Mouse (Mus musculus) hindbrain, embryonic 15.5 days (tissue): ENCODE results near the gene Tcea2. TPM values are rescaled to one million over a fixed set of nuclear protein-coding genes. Genes with fewer than 3 reads are reported as not detected.

Experiments
- ATAC-seq: fragments of 200-750 bp; cut with Nextera tagmentation; 2 replicates; pipeline ENCODE4 v1.8.0; 2017; ENCODE audit warnings: low read depth, moderate number of reproducible peaks, moderate TSS enrichment; ENCODE audit not compliant: low FRiP score
- H3K27ac ChIP-seq: fragments of 300-500 bp; sonication (generic); replicated peaks from 2 replicates; pipeline ENCODE4 v1.5.1; 2015; ENCODE audit warnings: mild to moderate bottlenecking, inconsistent platforms
- H3K27me3 ChIP-seq: fragments of 300-500 bp; sonication (generic); 2 replicates; pipeline ENCODE4 v1.6.1; 2015; ENCODE audit warnings: control low read depth, inconsistent platforms
- H3K36me3 ChIP-seq: fragments of 300-500 bp; sonication (generic); 2 replicates; pipeline ENCODE4 v1.6.1; 2015; ENCODE audit warnings: control low read depth, inconsistent platforms
- H3K4me1 ChIP-seq: fragments of 300-500 bp; sonication (generic); replicated peaks from 2 replicates; pipeline ENCODE4 v1.6.1; 2015; ENCODE audit warnings: control low read depth, inconsistent platforms
- H3K4me2 ChIP-seq: fragments of 300-500 bp; sonication (generic); 2 replicates; pipeline ENCODE4 v1.6.1; 2015; ENCODE audit warnings: moderate library complexity, mild to moderate bottlenecking, inconsistent platforms
- H3K4me3 ChIP-seq: fragments of 300-500 bp; sonication (generic); 2 replicates; pipeline ENCODE4 v1.5.1; 2015; ENCODE audit warnings: mild to moderate bottlenecking, inconsistent platforms
- H3K9ac ChIP-seq: fragments of 300-500 bp; sonication (generic); 2 replicates; pipeline ENCODE4 v1.6.1; 2015; ENCODE audit warnings: inconsistent platforms
- H3K9me3 ChIP-seq: fragments of 300-500 bp; sonication (generic); 2 replicates; pipeline ENCODE4 v1.6.1; 2016; ENCODE audit warnings: control low read depth, inconsistent platforms
- whole genome bisulfite sequencing: fragments of 180-500 bp; shearing (Covaris S2); methylation state at CpG from one replicate; pipeline ENCODE4 v1.1.7; 2015; 5-methylcytosine and 5-hydroxymethylcytosine counted together
- polyA plus RNA-seq: library from polyadenylated mRNA; unstranded; fragments of >200 nt; fragmentation: Nextera tagmentation; extraction: Ambion mirVana; gene quantifications from 2 replicates; pipeline ENCODE4 v1.2.1, GENCODE M21; 2015

Gene Tcea2
- polyA plus RNA-seq, 1 experiment from 2014 or later = 46.8 TPM

DNA sequence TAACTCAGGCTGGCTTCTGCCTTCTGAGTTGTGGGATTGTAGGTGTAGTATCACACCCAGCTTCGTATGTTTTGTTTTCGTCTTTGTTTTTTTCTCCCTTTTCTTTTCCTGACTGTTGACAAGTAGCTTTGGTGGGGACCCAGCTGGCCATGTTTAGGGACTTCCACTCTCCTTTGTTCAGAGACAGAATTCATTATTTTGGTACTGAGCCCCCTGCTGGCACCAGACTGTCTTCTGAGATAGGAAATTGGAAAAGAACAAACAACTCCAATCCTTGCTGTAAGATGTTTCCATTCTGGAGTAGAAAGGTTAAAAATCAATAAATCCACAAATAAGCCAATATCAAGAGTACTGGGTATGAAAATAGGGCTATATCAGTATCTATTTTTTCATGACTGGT, 3.7 kb upstream of the Tcea2 start:
- no peaks in the 10 kb centered on the region for H3K36me3 ChIP-seq
- peak overlapping the region; percentile 19 for H3K27ac ChIP-seq
- no peak for ATAC-seq
- peaks cover 31% of the 10 kb centered on the region for H3K4me1 ChIP-seq
- H3K4me3 ChIP-seq = no peak overlapping the region
- no peak overlapping the region for H3K9ac ChIP-seq
- no peaks in the 10 kb centered on the region for H3K9me3 ChIP-seq
- no peak overlapping the region for H3K4me2 ChIP-seq
- peaks cover 21% of the 10 kb centered on the region for H3K27me3 ChIP-seq
- WGBS = 14% methylated on average over 2 of the region's 2 CpGs

DNA sequence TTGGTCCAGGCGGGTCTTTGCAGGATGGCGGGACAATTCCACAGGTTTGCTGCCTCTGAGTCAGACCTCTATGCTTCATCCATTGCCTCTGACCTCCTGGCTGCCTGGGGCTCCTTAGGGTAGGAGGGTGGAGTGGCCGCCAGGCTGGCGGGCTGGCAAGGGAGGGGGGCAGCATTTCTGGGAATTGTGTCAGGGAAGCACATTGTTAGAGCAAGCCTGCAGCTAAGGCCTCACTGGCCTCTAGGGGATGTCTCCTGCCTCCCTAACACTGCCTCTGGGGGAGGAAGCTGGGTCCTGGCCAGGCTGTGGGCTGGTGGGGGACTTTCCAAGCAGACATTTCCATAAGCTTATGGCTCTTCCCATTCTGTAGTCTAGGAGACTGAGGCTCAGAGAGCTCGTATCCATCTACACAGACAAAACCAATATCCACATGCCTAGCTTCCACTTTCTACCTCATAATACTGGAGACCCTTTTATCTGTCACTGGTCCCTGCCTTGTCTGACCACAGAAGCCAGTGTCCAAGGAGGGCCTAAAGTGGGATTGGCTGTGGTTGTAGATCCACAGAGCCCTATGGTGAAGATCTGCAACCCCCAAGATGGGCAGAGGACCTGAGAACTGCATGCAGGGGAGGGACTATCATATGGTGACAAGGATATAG, 2.9 kb upstream of the Tcea2 start:
- no peak for ATAC-seq
- no peaks in the 10 kb centered on the region for H3K9me3 ChIP-seq
- H3K36me3 ChIP-seq = no peaks in the 10 kb centered on the region
- H3K9ac ChIP-seq = no peak overlapping the region
- no peak overlapping the region for H3K4me2 ChIP-seq
- peaks cover 13% of the 10 kb centered on the region for H3K27me3 ChIP-seq
- 45% methylated on average over 5 of the region's 5 CpGs for WGBS
- peaks cover 29% of the 10 kb centered on the region for H3K4me1 ChIP-seq
- no peak overlapping the region for H3K4me3 ChIP-seq
- H3K27ac ChIP-seq = peak overlapping the region; percentile 19

DNA sequence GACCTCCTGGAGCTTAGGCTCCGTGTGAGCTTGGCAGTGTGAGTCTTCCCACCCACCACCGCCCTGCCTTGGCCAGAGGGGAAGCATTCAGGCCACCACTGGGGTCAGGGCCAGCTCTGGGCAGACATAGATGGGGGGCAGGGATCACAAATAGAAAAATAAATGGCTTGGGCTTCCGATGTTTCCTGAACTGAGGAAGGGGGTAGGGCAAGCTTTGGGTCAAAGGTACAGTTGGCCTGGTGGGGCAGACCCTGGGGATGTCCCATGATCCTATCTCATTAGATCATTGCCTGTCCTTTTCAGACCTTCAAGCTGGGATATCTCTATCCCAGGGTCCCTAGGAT, 2.4 kb upstream of the Tcea2 start:
- Histone ChIP-seq H3K36me3 (no peaks in the 10 kb centered on the region), H3K9ac (no peak overlapping the region), H3K4me2 (no peak overlapping the region)

DNA sequence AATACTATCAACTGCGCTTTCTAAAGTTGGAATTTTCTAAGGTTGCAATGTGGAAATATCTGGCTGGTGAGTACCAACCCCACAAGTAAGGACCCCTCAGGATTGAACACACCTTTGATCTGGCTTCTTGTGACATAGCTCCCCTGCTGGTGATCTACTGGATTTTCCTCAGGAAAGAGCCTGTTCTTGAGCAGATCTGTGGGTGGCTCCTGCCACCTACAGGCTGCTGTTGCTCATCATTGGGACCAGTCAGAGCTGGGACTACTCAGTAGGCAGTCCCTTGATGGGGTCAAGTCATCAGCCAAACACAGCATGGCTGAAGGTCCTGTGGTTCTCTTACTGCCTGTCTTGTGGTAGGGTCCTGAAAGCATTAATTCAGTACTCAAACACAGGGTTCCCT, 1.3 kb upstream of the Tcea2 start:
- H3K27me3 ChIP-seq = no peaks in the 10 kb centered on the region
- H3K4me1 ChIP-seq = peaks cover 29% of the 10 kb centered on the region
- no peak overlapping the region for H3K4me3 ChIP-seq
- H3K36me3 ChIP-seq = no peaks in the 10 kb centered on the region
- no peak overlapping the region for H3K4me2 ChIP-seq
- peak; percentile 60; the same call in 1 of the 2 replicates for ATAC-seq
- no peak overlapping the region for H3K27ac ChIP-seq
- no peaks in the 10 kb centered on the region for H3K9me3 ChIP-seq
- no peak overlapping the region for H3K9ac ChIP-seq
- 49% methylated on average over 1 of the region's 1 CpGs for WGBS

More for the DNA sequence above, 2.4 kb upstream of the Tcea2 start:
- H3K9me3 ChIP-seq = no peaks in the 10 kb centered on the region
- no peak for ATAC-seq
- 58% methylated on average over 3 of the region's 3 CpGs for WGBS
- peaks cover 29% of the 10 kb centered on the region for H3K4me1 ChIP-seq
- H3K27me3 ChIP-seq = peaks cover 8% of the 10 kb centered on the region
- H3K27ac ChIP-seq = no peak overlapping the region
- no peak overlapping the region for H3K4me3 ChIP-seq

DNA sequence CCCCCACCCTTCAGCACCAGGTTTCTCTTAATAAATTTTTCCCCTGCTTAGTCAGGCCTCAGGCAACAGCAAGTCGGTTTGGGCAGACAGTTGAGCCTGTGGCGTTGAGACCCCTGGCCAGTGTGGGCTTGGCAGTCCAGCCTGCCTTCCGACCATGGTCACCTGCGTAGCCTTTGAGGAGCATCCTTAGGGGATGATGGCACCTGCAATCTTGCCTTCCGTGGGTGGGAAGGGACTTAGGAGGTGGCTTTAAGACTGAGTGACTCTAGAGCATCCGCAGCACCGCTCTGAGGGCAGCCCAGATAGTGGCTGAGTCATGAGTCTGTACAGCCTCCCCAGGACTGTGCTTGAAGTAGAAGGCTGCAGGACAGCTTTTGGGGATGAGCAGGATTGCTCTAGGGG, 607 bp downstream of the Tcea2 start:
- peak; percentile 23 for ATAC-seq
- Histone ChIP-seq H3K27ac (peak overlapping the region; percentile 79), H3K27me3 (no peaks in the 10 kb centered on the region), H3K36me3 (0 out of 2 replicates have a peak, but pooled peaks cover 7% of the 10 kb centered on the region), H3K4me2 (peak overlapping the region; percentile 91), H3K4me1 (peaks cover 19% of the 10 kb centered on the region), H3K9ac (peak overlapping the region; percentile 84), H3K9me3 (no peaks in the 10 kb centered on the region), H3K4me3 (peak overlapping the region; percentile 64)
- WGBS = 21% methylated on average over 7 of the region's 7 CpGs

DNA sequence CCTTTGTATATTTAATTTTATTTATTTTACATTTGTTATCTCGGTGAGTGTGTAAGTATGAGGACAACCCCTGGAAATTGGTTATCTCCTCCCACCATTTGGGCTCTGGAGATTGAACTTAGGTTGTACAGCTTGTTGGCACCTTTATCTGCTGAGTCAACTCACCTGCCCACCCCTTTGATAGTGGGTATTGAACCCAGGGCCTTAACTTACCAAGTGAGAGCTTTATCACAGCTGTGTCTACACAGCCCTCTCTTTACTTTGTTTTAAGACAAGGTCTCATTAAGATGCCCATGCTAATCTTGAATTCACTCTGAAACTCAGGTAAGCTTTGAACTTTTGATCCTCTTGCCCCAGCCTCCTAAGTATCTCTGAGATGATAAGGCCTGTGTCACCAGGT, 1.9 kb downstream of the Tcea2 start:
- 94% methylated on average over 1 of the region's 1 CpGs for WGBS

DNA sequence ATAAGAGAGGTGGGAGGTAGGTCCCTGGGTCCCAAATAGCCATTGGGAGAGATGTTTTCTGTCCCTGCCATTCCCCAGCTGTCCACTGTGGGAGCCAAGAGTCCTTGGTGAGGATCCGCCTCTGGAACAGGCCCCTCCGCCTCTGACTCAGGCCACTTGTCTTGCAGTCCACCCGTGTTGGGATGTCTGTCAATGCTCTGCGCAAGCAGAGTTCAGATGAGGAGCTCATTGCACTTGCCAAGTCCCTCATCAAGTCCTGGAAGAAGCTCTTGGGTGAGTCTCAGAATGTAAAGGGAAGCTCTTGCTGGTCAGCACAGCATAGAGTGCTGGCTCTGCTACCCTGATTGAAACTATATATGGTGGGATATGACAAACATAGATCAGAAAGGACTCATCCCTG, 3.3 kb downstream of the Tcea2 start:
- peaks cover 21% of the 10 kb centered on the region; the same call in 1 of the 2 replicates for H3K36me3 ChIP-seq
- 59% methylated on average over 4 of the region's 4 CpGs for WGBS
- peaks cover 18% of the 10 kb centered on the region for H3K4me1 ChIP-seq
- no peaks in the 10 kb centered on the region for H3K9me3 ChIP-seq
- H3K9ac ChIP-seq = no peak overlapping the region
- no peak for ATAC-seq
- H3K4me2 ChIP-seq = no peak overlapping the region
- no peak overlapping the region for H3K4me3 ChIP-seq
- H3K27ac ChIP-seq = no peak overlapping the region
- no peaks in the 10 kb centered on the region for H3K27me3 ChIP-seq

More for the DNA sequence above, 1.9 kb downstream of the Tcea2 start:
- Histone ChIP-seq H3K9me3 (no peaks in the 10 kb centered on the region), H3K9ac (no peak overlapping the region), H3K4me3 (no peak overlapping the region), H3K4me2 (no peak overlapping the region), H3K27ac (no peak overlapping the region), H3K27me3 (no peaks in the 10 kb centered on the region), H3K36me3 (peaks cover 13% of the 10 kb centered on the region; the same call in 1 of the 2 replicates), H3K4me1 (peaks cover 18% of the 10 kb centered on the region)
- ATAC-seq = no peak

DNA sequence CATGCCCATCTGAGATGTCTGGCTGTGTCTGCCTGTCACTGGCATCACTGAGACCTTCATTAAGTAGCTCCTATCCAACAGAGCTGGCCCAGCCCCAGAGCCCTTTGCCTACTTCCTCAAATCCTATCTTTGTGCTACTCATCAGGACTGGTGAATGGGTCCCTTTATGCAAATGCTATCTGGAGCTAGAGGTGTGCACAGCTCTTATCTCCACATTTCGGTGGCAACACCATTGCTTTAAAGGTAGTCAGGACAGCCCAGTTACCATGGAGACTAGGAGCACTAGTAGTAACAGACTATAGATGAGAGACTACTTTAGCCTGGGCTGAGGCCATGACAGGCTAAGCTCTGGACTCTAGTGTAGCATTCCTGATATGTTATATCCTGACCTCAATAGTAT, 4.6 kb downstream of the Tcea2 start:
- no peak overlapping the region for H3K9ac ChIP-seq
- 93% methylated on average over 1 of the region's 1 CpGs for WGBS

DNA sequence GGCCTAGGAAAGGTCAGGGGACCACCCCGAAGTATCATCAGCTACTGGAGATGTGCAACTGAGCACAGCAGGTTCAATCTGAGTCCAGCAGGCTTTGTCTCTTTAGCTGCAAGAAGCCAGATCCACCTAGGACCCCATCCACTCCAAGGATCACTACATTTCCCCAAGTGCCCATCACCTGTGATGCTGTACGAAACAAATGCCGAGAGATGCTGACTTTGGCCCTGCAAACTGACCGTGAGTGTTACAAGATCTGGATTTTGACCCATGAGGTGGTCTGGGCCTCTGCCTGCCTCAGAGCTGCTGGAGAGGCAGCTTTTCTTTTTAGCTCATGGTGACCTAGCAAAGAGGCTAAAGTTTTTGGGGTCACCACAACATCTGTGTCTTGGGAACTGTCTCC, 5.6 kb downstream of the Tcea2 start:
- Histone ChIP-seq H3K4me3 (no peak overlapping the region), H3K4me1 (peaks cover 8% of the 10 kb centered on the region), H3K36me3 (peaks cover 24% of the 10 kb centered on the region; the same call in 1 of the 2 replicates), H3K4me2 (no peak overlapping the region), H3K27me3 (no peaks in the 10 kb centered on the region), H3K27ac (no peak overlapping the region), H3K9ac (no peak overlapping the region), H3K9me3 (no peaks in the 10 kb centered on the region)
- ATAC-seq = no peak
- WGBS = 95% methylated on average over 4 of the region's 4 CpGs

More for the DNA sequence above, 4.6 kb downstream of the Tcea2 start:
- Histone ChIP-seq H3K9me3 (no peaks in the 10 kb centered on the region), H3K4me2 (no peak overlapping the region), H3K27ac (no peak overlapping the region), H3K27me3 (no peaks in the 10 kb centered on the region), H3K4me3 (no peak overlapping the region), H3K36me3 (peaks cover 24% of the 10 kb centered on the region; the same call in 1 of the 2 replicates), H3K4me1 (peaks cover 12% of the 10 kb centered on the region)
- ATAC-seq = no peak

DNA sequence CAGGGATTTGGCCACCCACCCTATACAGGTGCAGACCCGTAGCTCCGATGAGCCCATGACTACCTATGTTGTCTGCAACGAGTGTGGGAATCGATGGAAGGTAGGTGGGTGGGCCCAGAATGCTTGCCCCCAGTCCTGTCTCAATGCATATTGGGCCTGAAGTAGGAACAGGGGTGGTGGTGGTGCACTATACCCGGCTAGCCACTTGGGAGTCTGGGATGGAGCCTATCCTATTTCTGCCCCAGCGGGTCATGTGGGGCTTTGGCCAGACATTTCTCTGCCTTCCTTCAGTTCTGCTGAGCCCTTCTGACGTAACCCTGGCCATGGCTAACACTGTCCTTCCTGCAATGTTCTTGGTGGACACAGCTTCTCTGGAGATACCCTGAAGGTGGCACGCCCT, 7.5 kb downstream of the Tcea2 start:
- Histone ChIP-seq H3K27ac (no peak overlapping the region), H3K9ac (no peak overlapping the region), H3K4me2 (no peak overlapping the region), H3K4me1 (peaks cover 15% of the 10 kb centered on the region), H3K27me3 (no peaks in the 10 kb centered on the region), H3K36me3 (peaks cover 24% of the 10 kb centered on the region; the same call in 1 of the 2 replicates), H3K4me3 (no peak overlapping the region), H3K9me3 (no peaks in the 10 kb centered on the region)
- WGBS = 96% methylated on average over 8 of the region's 8 CpGs
- no peak for ATAC-seq

DNA sequence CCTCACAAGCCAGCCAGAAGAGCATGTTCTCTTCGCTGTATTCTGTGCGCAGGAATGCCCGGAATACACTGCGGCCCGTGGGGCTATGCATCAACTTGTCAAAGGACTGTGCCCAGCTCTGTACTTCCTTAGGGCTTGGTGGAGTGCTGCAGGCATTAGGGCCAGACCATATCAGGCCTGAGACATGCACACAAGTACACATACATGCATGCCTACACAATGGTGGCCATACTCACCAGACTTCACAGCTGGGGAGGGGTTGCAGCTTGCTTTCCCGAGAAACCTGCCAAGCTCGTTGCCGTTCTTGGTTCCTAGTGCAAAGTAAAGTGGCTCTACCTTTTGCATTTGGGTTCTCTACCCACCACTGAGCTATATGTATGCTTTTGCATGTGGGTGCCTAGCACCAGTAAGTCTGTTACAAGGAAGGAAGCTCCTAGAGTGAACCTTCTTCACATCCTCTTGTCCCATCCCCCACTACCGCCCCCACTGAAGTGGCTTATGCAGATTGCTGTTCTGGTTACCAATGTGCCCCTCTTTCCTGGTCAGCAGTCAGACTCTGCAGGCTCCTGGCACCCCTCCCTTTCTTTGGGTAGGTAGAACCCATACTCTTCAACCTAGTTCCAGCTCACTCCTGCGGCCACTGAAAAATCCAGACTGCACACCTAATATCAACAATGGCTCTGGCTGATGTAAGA, 9.5 kb downstream of the Tcea2 start:
- no peaks in the 10 kb centered on the region for H3K9me3 ChIP-seq
- no peak overlapping the region for H3K9ac ChIP-seq
- peaks cover 24% of the 10 kb centered on the region; the same call in 1 of the 2 replicates for H3K36me3 ChIP-seq
- no peak overlapping the region for H3K4me2 ChIP-seq
- no peak for ATAC-seq
- no peaks in the 10 kb centered on the region for H3K27me3 ChIP-seq
- no peak overlapping the region for H3K27ac ChIP-seq
- 93% methylated on average over 10 of the region's 10 CpGs for WGBS
- H3K4me1 ChIP-seq = peaks cover 30% of the 10 kb centered on the region
- no peak overlapping the region for H3K4me3 ChIP-seq

DNA sequence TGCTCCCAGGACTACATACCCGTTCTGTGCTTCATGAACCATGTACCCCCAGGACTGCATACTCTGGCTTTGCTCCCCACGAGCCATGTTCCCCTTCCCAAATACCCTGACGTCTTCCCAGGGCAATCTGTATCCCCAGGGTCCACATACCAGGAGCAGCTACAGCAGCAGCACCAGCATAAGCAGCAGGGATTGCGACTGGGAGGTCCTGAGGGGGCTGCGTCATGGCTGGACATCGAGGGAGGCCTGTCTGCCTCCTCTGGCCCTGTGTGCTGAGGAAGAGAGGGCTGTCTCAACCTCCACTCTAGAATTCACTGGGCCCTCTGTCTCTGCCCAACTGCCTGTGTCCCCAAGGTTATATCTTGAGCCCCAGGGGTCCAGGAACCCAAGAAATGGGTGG, 11.0 kb downstream of the Tcea2 start:
- Histone ChIP-seq H3K9me3 (no peaks in the 10 kb centered on the region), H3K36me3 (peaks cover 14% of the 10 kb centered on the region; the same call in 1 of the 2 replicates), H3K9ac (no peak overlapping the region), H3K27ac (no peak overlapping the region), H3K4me1 (peaks cover 31% of the 10 kb centered on the region), H3K27me3 (no peaks in the 10 kb centered on the region), H3K4me3 (no peak overlapping the region), H3K4me2 (no peak overlapping the region)
- WGBS = 93% methylated on average over 6 of the region's 6 CpGs
- ATAC-seq = no peak
